8 mouse cellular contexts compared by ENCODE assay signal in the genomic region with DNA sequence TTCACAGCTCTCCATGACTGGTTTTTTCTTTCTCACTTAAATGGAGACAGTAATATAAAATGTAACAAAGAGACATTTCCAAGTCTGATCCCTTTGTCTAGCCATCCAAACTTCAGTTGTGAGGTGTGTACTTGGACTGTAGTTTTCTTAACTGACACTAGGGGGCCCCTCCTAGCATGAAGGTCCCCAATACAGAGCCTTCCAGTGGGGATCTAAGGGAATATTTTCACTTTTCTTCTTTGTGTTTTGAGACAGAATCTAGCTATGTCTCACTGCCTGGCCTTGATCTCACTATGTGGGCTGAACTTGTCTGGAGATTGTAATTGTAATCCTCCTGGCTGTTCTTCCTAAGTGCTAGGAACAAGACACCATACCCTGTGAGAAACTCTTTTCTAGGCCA. TPM values are rescaled to one million over a fixed set of nuclear protein-coding genes. Genes with fewer than 3 reads are reported as not detected.
DNase-seq lines count a peak whose midpoint lies in the region; ATAC-seq lines count a peak whose summit lies in the region.

No protein-coding gene starts in this region.

- H3K27ac ChIP-seq in heart, embryonic 11.5 days (ENCODE audit: low read depth, low read length): no peak overlapping the region
- no peak overlapping the region for H3K27ac ChIP-seq in forebrain, embryonic 13.5 days
- no peak overlapping the region for H3K27ac ChIP-seq in kidney, embryonic 14.5 days (ENCODE audit: low read depth, low read length)

- no peak overlapping the region for H3K9ac ChIP-seq in heart, embryonic 11.5 days (ENCODE audit: low read depth, low read length)
- no peak overlapping the region for H3K9ac ChIP-seq in forebrain, embryonic 13.5 days
- no peak overlapping the region for H3K9ac ChIP-seq in kidney, embryonic 14.5 days (ENCODE audit: low read depth, low read length)

- H3K36me3 ChIP-seq in heart, embryonic 11.5 days (ENCODE audit: control insufficient read depth, insufficient read depth, low read length): no peaks in the 10 kb centered on the region
- no peaks in the 10 kb centered on the region for H3K36me3 ChIP-seq in forebrain, embryonic 13.5 days (ENCODE audit: poor library complexity, severe bottlenecking)
- H3K36me3 ChIP-seq in kidney, embryonic 14.5 days (ENCODE audit: control insufficient read depth, insufficient read depth, low read length): no peaks in the 10 kb centered on the region

- no peak overlapping the region for H3K4me3 ChIP-seq in heart, embryonic 11.5 days (ENCODE audit: low read depth, low read length)
- no peak overlapping the region for H3K4me3 ChIP-seq in forebrain, embryonic 13.5 days
- no peak overlapping the region for H3K4me3 ChIP-seq in kidney, embryonic 14.5 days (ENCODE audit: low read length)

- no peaks in the 10 kb centered on the region; the same call in 1 of the 2 replicates for H3K9me3 ChIP-seq in heart, embryonic 11.5 days (replicated peaks; ENCODE audit: control insufficient read depth, low read length)
- 0 out of 2 replicates have a peak, but pooled peaks cover 4% of the 10 kb centered on the region for H3K9me3 ChIP-seq in forebrain, embryonic 13.5 days (replicated peaks)
- H3K9me3 ChIP-seq in kidney, embryonic 14.5 days (ENCODE audit: control insufficient read depth, low read length): no peaks in the 10 kb centered on the region

- no peaks in the 10 kb centered on the region for H3K27me3 ChIP-seq in heart, embryonic 11.5 days (ENCODE audit: control insufficient read depth, insufficient read depth, low read length)
- H3K27me3 ChIP-seq in forebrain, embryonic 13.5 days: no peaks in the 10 kb centered on the region
- H3K27me3 ChIP-seq in kidney, embryonic 14.5 days (ENCODE audit: control insufficient read depth, insufficient read depth, low read length): no peaks in the 10 kb centered on the region

- no peak for ATAC-seq in heart, embryonic 11.5 days (replicated peaks; ENCODE audit: insufficient number of reproducible peaks, low FRiP score, low TSS enrichment)
- ATAC-seq in forebrain, embryonic 13.5 days: peak; percentile 51; the same call in 1 of the 2 replicates
- ATAC-seq in kidney, embryonic 14.5 days (ENCODE audit: low FRiP score, low TSS enrichment): peak; percentile 55; the same call in 1 of the 2 replicates
- ATAC-seq in megakaryocyte progenitor cell, adult 5-6 weeks (replicated peaks; ENCODE audit: poor library complexity): peak; percentile 89

- no peaks in the 10 kb centered on the region for H3K4me1 ChIP-seq in heart, embryonic 11.5 days (ENCODE audit: control insufficient read depth, insufficient read depth, low read length)
- H3K4me1 ChIP-seq in forebrain, embryonic 13.5 days: no peaks in the 10 kb centered on the region
- H3K4me1 ChIP-seq in kidney, embryonic 14.5 days (ENCODE audit: control insufficient read depth, insufficient read depth, low read length): no peaks in the 10 kb centered on the region

- DNase-seq in heart, adult 11 months: peak; percentile 92
- peak; percentile 11 for DNase-seq in urinary bladder, postnatal 14 days (ENCODE audit: low spot score)
- no peak for DNase-seq in urinary bladder, postnatal 10 days (ENCODE audit: low spot score)
- no peak for DNase-seq in urinary bladder, postnatal 25 days (ENCODE audit: low spot score)

- no peak overlapping the region for H3K4me2 ChIP-seq in heart, embryonic 11.5 days
- no peak overlapping the region for H3K4me2 ChIP-seq in forebrain, embryonic 13.5 days
- H3K4me2 ChIP-seq in kidney, embryonic 14.5 days (replicated peaks; ENCODE audit: low read depth, low read length): no peak overlapping the region

RNA-seq across cellular contexts. Expression of a gene that starts 5.5 kb away (rescaled TPM):
- polyA plus RNA-seq in heart, embryonic 11.5 days (2014; fragmentation: Nextera tagmentation; extraction: Ambion mirVana): not detected in 2 replicates
- polyA plus RNA-seq in forebrain, embryonic 13.5 days (2015; fragmentation: Nextera tagmentation; extraction: Ambion mirVana): not detected in 2 replicates
- not detected in 2 replicates for polyA plus RNA-seq in kidney, embryonic 14.5 days (2014; fragmentation: Nextera tagmentation; extraction: Ambion mirVana)
- not detected in 2 replicates for total RNA-seq in megakaryocyte progenitor cell, adult 5-6 weeks (2015)
- 0.14 TPM in 1 of 2 replicates, not detected in the other for total RNA-seq in megakaryocyte progenitor cell, adult 5-6 weeks (2017)

RNA-seq across cellular contexts. Expression of a gene that starts 49.5 kb away (rescaled TPM):
- 0.40 TPM in 1 of 2 replicates, not detected in the other for polyA plus RNA-seq in heart, embryonic 11.5 days (2014; fragmentation: Nextera tagmentation; extraction: Ambion mirVana)
- 0.21 TPM in 1 of 2 replicates, not detected in the other for polyA plus RNA-seq in forebrain, embryonic 13.5 days (2015; fragmentation: Nextera tagmentation; extraction: Ambion mirVana)
- 0.28 TPM in 1 of 2 replicates, not detected in the other for polyA plus RNA-seq in kidney, embryonic 14.5 days (2014; fragmentation: Nextera tagmentation; extraction: Ambion mirVana)
- 32.0 and 35.4 TPM in 2 replicates for total RNA-seq in megakaryocyte progenitor cell, adult 5-6 weeks (2015)
- total RNA-seq in megakaryocyte progenitor cell, adult 5-6 weeks (2017): 16.3 and 23.6 TPM in 2 replicates

Comparison
In these comparisons a context has a peak if more than half of its experiments do, and no peak if none do; other contexts are left out.
1. DNase-seq: peak in heart, adult 11 months (single experiment) and urinary bladder, postnatal 14 days (single experiment); none in urinary bladder, postnatal 10 days (single experiment) and urinary bladder, postnatal 25 days (single experiment).